Mouse (Mus musculus) thymus, postnatal 14 days (tissue): ENCODE measurements around the gene Apc2.
A peak's percentile ranks its signal among the peaks of the same experiment; 100 is the strongest.
"Not testable (repeated sequence)": the region's sequence is repeated elsewhere in the genome, so short reads cannot be mapped to it uniquely, and the experiment has no call there.

Experiments
- DNase-seq: peaks from one replicate; pipeline ENCODE4 v3.0.0; 2021

Gene Apc2

GRCm38 (mm10) chr10:80295618-80296425, at the start of gene Apc2:
Apc2 (plus strand) TSS chr10:80295977.
- peak; percentile 65 for DNase-seq

GRCm38 (mm10) chr10:80247849-80248248, 47.9 kb upstream of the Apc2 start:
- DNase-seq: no peak

GRCm38 (mm10) chr10:80248437-80248836, 47.3 kb upstream of the Apc2 start:
- DNase-seq: not testable (repeated sequence)

- DNase-seq: peak; percentile 94
These were observed 46.7 kb upstream of the Apc2 start, which contains the start of gene Ndufs7 for GRCm38 (mm10) chr10:80248971-80249640. Ndufs7 (plus strand) TSS chr10:80249121.

GRCm38 (mm10) chr10:80250059-80250458, 45.7 kb upstream of the Apc2 start:
- no peak for DNase-seq

- no peak for DNase-seq
These were observed 45.2 kb upstream of the Apc2 start for GRCm38 (mm10) chr10:80250573-80250972.

- DNase-seq: no peak
These were observed 43.8 kb upstream of the Apc2 start for GRCm38 (mm10) chr10:80252011-80252410.

- DNase-seq: no peak
These were observed 43.1 kb upstream of the Apc2 start for GRCm38 (mm10) chr10:80252493-80253274.

- DNase-seq: no peak
These were observed 42.2 kb upstream of the Apc2 start for GRCm38 (mm10) chr10:80253551-80253950.

GRCm38 (mm10) chr10:80254331-80255297, 41.2 kb upstream of the Apc2 start:
- no peak for DNase-seq

GRCm38 (mm10) chr10:80255881-80256535, 39.8 kb upstream of the Apc2 start:
- DNase-seq: no peak

- DNase-seq: no peak
These were observed 37.8 kb upstream of the Apc2 start for GRCm38 (mm10) chr10:80257936-80258335.

GRCm38 (mm10) chr10:80258752-80259462, 36.9 kb upstream of the Apc2 start:
- DNase-seq: no peak

- no peak for DNase-seq
These were observed 36.3 kb upstream of the Apc2 start for GRCm38 (mm10) chr10:80259463-80259805.

- no peak for DNase-seq
These were observed 35.7 kb upstream of the Apc2 start for GRCm38 (mm10) chr10:80259861-80260641.

GRCm38 (mm10) chr10:80260642-80261584, 34.9 kb upstream of the Apc2 start, which contains the start of the genes Gamt and Dazap1:
Gamt (minus strand) TSS chr10:80261012.
Dazap1 (plus strand) TSS chr10:80261486.
- DNase-seq: peak; percentile 92

- peak; percentile 73 for DNase-seq
These were observed 34.2 kb upstream of the Apc2 start for GRCm38 (mm10) chr10:80261585-80261968.

GRCm38 (mm10) chr10:80262169-80262568, 33.6 kb upstream of the Apc2 start:
- DNase-seq: no peak
